Mouse (Mus musculus) forebrain, postnatal 0 days (tissue): ENCODE data around the gene Pmch. TPM values are rescaled to one million over a fixed set of nuclear protein-coding genes. Genes with fewer than 3 reads are reported as not detected.
A peak's percentile ranks its signal among the peaks of the same experiment; 100 is the strongest.

Source experiments
- ATAC-seq: fragments of 200-750 bp; cut with Nextera tagmentation; 2 replicates; pipeline ENCODE4 v1.8.0; 2017; ENCODE audit warnings: mild to moderate bottlenecking, moderate library complexity
- DNase-seq: peaks from one replicate; pipeline ENCODE4 v3.0.0-alpha.2; 2015
- H3K27ac ChIP-seq: fragments of 300-500 bp; sonication (generic); 2 replicates; pipeline ENCODE4 v1.5.1; 2014; ENCODE audit warnings: low read depth, mild to moderate bottlenecking, antibody characterized with exemption, low read length, moderate library complexity, mixed read lengths
- H3K27me3 ChIP-seq: fragments of 300-500 bp; sonication (generic); 2 replicates; pipeline ENCODE4 v1.6.1; 2014; ENCODE audit warnings: mild to moderate bottlenecking, low read length, mixed read lengths; ENCODE audit not compliant: insufficient read depth
- H3K36me3 ChIP-seq: fragments of 300-500 bp; sonication (generic); 2 replicates; pipeline ENCODE4 v1.6.1; 2014; ENCODE audit warnings: mild to moderate bottlenecking, moderate library complexity; ENCODE audit not compliant: insufficient read depth
- H3K4me1 ChIP-seq: fragments of 300-500 bp; sonication (generic); 2 replicates; pipeline ENCODE4 v1.6.1; 2014; ENCODE audit warnings: antibody characterized with exemption; ENCODE audit not compliant: insufficient read depth
- H3K4me2 ChIP-seq: fragments of 300-500 bp; sonication (generic); 2 replicates; pipeline ENCODE4 v1.6.1; 2014; ENCODE audit warnings: low read depth, mild to moderate bottlenecking, moderate library complexity
- H3K4me3 ChIP-seq: fragments of 300-500 bp; sonication (generic); 2 replicates; pipeline ENCODE4 v1.5.1; 2014; ENCODE audit warnings: low read depth, low read length, mixed read lengths
- H3K9ac ChIP-seq: fragments of 300-500 bp; sonication (generic); 2 replicates; pipeline ENCODE4 v1.6.1; 2014; ENCODE audit warnings: mild to moderate bottlenecking
- H3K9me3 ChIP-seq: fragments of 300-500 bp; sonication (generic); 2 replicates; pipeline ENCODE4 v1.6.1; 2016; ENCODE audit warnings: low read length
- CTCF ChIP-seq: sonication (generic); IDR thresholded peaks from 2 replicates; pipeline ENCODE4 v1.5.1; 2016; ENCODE audit warnings: antibody characterized with exemption, control low read depth, low read depth
- WGBS: fragments of 180-500 bp; shearing (Covaris S2); extraction: QIAGEN DNeasy Blood & Tissue Kit; methylation state at CpG from one replicate; pipeline ENCODE4 v1.1.7; 2014; 5-methylcytosine and 5-hydroxymethylcytosine counted together
- polyA plus RNA-seq: library from polyadenylated mRNA; unstranded; fragments of >200 nt; fragmentation: Nextera tagmentation; extraction: Ambion mirVana; gene quantifications from 2 replicates; pipeline ENCODE4 v1.2.1, GENCODE M21; 2015
- total RNA-seq: library from RNA; depleted of rRNA; stranded (reverse); fragments of >200 nt; gene quantifications from 2 replicates; pipeline ENCODE4 v1.2.3, GENCODE M21; 2014; rRNA removed

Gene Pmch
- total and polyA plus RNA-seq, 2 experiments from 2014 or later: 24.4 to 45.7 TPM

DNA sequence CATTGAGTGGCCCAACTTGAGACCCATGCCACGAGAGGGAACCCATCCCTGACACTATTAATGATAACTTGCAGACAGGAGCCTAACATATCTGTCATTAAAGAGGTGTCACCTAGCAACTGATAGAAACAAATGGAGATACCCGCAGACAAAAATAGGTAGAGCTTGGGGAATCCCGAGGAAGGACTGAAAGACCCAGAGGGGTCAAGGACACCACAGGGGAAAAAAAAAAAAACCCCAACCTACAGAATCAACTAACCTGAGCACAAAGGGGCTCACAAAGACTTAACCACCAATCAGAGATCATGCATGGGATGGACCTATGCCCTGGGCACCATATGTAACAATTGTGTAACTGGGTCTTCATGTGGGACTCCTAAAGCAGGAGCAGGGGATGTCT, 23.5 kb upstream of the Pmch start:
- 78% methylated on average over 3 of the region's 3 CpGs for WGBS
- no peak overlapping the region for H3K4me2 ChIP-seq
- no peaks in the 10 kb centered on the region for H3K27me3 ChIP-seq
- no peak overlapping the region for H3K4me3 ChIP-seq
- H3K4me1 ChIP-seq: no peaks in the 10 kb centered on the region
- no peak for DNase-seq
- no peaks in the 10 kb centered on the region for H3K9me3 ChIP-seq
- TF ChIP-seq CTCF: no peak
- no peak for ATAC-seq
- no peaks in the 10 kb centered on the region for H3K36me3 ChIP-seq
- no peak overlapping the region for H3K9ac ChIP-seq
- no peak overlapping the region for H3K27ac ChIP-seq

DNA sequence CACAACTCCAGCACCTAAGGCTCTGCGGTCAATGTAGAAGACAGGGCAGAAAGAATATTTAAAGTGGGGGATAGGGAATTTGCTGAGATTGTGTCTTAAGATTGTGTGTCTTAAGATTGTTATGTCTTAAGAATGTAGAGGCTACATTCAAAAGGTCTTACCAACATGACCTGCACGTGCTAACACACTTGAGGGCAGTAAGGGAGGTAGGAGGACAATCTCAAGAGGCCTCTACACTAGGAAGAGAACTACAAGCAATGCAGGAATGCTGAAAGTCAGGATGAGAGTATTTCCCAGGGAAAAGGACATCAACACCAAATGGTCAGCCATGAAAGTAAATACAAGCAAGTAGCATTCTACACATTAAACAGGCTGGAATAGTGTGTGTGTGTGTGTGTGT, 15.3 kb downstream of the Pmch start:
- no peak overlapping the region for H3K4me3 ChIP-seq
- TF ChIP-seq CTCF: no peak
- ATAC-seq (no peak), DNase-seq (no peak)
- no peak overlapping the region for H3K9ac ChIP-seq
- no peaks in the 10 kb centered on the region for H3K4me1 ChIP-seq
- no peaks in the 10 kb centered on the region for H3K36me3 ChIP-seq
- H3K27me3 ChIP-seq: no peaks in the 10 kb centered on the region
- 95% methylated on average over 2 of the region's 2 CpGs for WGBS
- no peaks in the 10 kb centered on the region for H3K9me3 ChIP-seq
- no peak overlapping the region for H3K4me2 ChIP-seq
- no peak overlapping the region for H3K27ac ChIP-seq

DNA sequence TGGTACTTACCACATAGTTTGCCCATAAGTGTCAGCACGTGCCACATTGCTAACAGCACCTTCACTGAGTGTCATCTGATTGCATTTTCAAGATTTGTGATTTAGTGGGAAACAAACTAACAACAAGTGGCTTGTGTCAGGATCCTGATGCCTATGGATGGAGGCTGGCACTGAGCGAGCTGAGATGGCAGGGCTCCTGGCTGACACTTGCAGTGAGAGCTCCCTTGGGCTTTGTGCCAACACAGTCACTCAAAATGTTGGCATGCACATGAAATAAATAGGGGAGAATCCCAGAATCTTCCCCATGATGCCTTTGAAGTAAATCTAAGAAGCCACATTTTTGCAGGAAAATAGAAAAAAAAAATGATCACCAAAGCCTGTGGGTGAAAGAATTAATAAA, 22.4 kb downstream of the Pmch start:
- Histone ChIP-seq H3K27me3 (no peaks in the 10 kb centered on the region), H3K4me2 (no peak overlapping the region), H3K4me1 (no peaks in the 10 kb centered on the region), H3K9me3 (no peaks in the 10 kb centered on the region), H3K27ac (no peak overlapping the region), H3K36me3 (no peaks in the 10 kb centered on the region), H3K9ac (no peak overlapping the region), H3K4me3 (no peak overlapping the region)
- no peak for TF ChIP-seq CTCF
- peak; percentile 51 for ATAC-seq
- 55% methylated on average over 2 of the region's 2 CpGs for WGBS
- DNase-seq: peak; percentile 50

DNA sequence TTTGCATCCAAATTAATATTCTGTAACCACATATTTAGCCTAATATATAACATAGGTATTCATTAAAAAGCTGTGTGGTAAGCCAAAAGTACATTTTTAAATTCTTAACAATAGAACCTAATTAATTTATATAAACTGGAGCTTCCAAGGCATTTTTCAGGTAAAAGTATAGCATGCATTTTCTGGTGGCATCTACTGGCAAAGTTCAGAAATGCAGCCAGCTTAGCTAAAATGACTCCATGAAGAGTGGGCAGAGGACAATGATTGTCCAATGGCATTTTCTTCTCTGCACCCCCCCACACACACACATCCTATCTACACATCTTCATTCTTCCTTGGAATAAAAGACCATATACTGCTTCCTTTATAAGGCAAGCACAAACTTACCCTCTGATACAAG, 28.8 kb downstream of the Pmch start:
- no peak overlapping the region for H3K4me2 ChIP-seq
- no peaks in the 10 kb centered on the region for H3K36me3 ChIP-seq
- peak; percentile 68 for TF ChIP-seq CTCF
- DNase-seq (peak; percentile 29), ATAC-seq (no peak)
- no peak overlapping the region for H3K9ac ChIP-seq
- no peak overlapping the region for H3K4me3 ChIP-seq
- no peaks in the 10 kb centered on the region for H3K27me3 ChIP-seq
- H3K9me3 ChIP-seq: no peaks in the 10 kb centered on the region
- no peak overlapping the region for H3K27ac ChIP-seq
- H3K4me1 ChIP-seq: no peaks in the 10 kb centered on the region

DNA sequence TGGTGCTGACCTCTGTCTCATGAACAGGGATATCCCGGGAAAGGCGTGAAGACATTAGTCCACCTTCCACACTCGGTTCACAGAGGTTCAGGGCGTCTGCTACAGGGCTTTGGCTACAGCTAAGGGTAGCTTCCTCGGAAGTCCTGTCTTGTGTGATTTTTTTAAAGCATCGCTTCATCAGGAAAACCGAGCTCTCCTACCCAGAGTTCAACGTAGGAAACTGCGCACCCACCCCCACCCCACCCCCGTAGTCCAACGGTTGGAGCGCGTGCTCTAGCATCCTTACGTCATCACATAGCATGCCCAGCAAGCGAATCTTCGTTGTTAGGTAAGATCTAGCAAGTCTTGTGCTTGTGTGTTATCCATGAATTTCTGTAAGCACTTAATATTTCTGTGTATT, 44.8 kb downstream of the Pmch start:
- no peaks in the 10 kb centered on the region for H3K27me3 ChIP-seq
- H3K9ac ChIP-seq: no peak overlapping the region
- H3K4me2 ChIP-seq: no peak overlapping the region
- no peaks in the 10 kb centered on the region for H3K9me3 ChIP-seq
- 96% methylated on average over 16 of the region's 16 CpGs for WGBS
- DNase-seq: no peak
- H3K4me3 ChIP-seq: no peak overlapping the region
- TF ChIP-seq CTCF: no peak
- ATAC-seq: no peak
- H3K36me3 ChIP-seq: no peaks in the 10 kb centered on the region
- H3K4me1 ChIP-seq: no peaks in the 10 kb centered on the region
- no peak overlapping the region for H3K27ac ChIP-seq

Other genes with a start within 250 kb of the Pmch start
- gene Igf1, start 232.8 kb upstream of the Pmch start, total RNA-seq: 9.3 and 11.5 TPM in 2 replicates
- 8.4 and 10.9 TPM in 2 replicates for gene Igf1, start 232.8 kb upstream of the Pmch start, polyA plus RNA-seq
- 3.5 and 6.9 TPM in 2 replicates for gene Parpbp, start 55.9 kb downstream of the Pmch start, total RNA-seq
- gene Parpbp, start 55.9 kb downstream of the Pmch start, polyA plus RNA-seq: 1.1 and 1.4 TPM in 2 replicates
- gene Nup37, start 55.9 kb downstream of the Pmch start, total RNA-seq: 15.5 and 18.4 TPM in 2 replicates
- 18.1 and 19.1 TPM in 2 replicates for gene Nup37, start 55.9 kb downstream of the Pmch start, polyA plus RNA-seq
- 27.1 and 35.7 TPM in 2 replicates for gene Washc3, start 110.0 kb downstream of the Pmch start, total RNA-seq
- gene Washc3, start 110.0 kb downstream of the Pmch start, polyA plus RNA-seq: 40.4 and 49.3 TPM in 2 replicates